In the genomic region with DNA sequence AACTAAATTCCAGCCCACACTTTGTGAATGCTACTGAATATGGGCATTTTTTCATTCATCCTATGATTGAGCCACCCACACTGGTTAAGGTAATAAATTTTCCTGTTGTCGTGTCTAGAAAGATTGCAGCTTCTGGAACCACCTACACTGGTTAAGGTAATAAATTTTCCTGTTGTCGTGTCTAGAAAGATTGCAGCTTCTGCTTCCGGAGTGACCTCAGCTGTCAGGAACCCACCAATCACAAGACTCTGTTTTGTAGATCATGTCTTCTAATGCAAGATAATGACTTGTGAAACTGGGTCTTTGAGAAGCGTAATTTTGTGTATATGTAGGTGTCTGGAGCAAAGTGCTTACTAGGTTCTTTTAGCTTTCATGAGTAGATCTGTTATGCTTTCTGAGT, we compare ENCODE assay signal across 32 mouse cellular contexts.
"Had no signal": no experiment of that assay in that cellular context is flagged by ENCODE, and none has a peak within 500 bp of the region (broad histone marks: within the 10 kb centered on the region; RNA-seq: fewer than 3 reads in every experiment).

No protein-coding gene starts in this region.

- H3K27me3 ChIP-seq: limb, embryonic 12.5 days; limb, embryonic 13.5 days; limb, embryonic 15.5 days; liver, embryonic 12.5 days; liver, embryonic 13.5 days; liver, embryonic 15.5 days; lung, embryonic 15.5 days; megakaryocyte, embryonic 14.5 days; midbrain, embryonic 12.5 days; midbrain, embryonic 13.5 days; midbrain, embryonic 15.5 days; neural tube, embryonic 12.5 days; neural tube, embryonic 13.5 days had no signal

- H3K4me2 ChIP-seq: limb, embryonic 12.5 days; limb, embryonic 13.5 days; limb, embryonic 15.5 days; liver, embryonic 11.5 days; liver, embryonic 12.5 days; liver, embryonic 13.5 days; liver, embryonic 15.5 days; lung, embryonic 14.5 days; lung, embryonic 15.5 days; midbrain, embryonic 11.5 days; midbrain, embryonic 12.5 days; midbrain, embryonic 13.5 days; midbrain, embryonic 15.5 days; neural tube, embryonic 12.5 days; neural tube, embryonic 13.5 days had no signal

- DNase-seq: left cerebral cortex, postnatal 4 days; liver; liver, embryonic 13.5 days; liver, postnatal 0 days; lung, adult 18-20 months; lung, adult 2 months; lung, embryonic 14.5 days; lung, postnatal 14 days; lung, postnatal 36 days; lung, postnatal 4 days; midbrain, embryonic 14.5 days had no signal

- ATAC-seq: liver, embryonic 12.5 days; liver, postnatal 0 days; lung, postnatal 0 days; midbrain, embryonic 13.5 days; midbrain, embryonic 15.5 days; midbrain, embryonic 16.5 days had no signal

- H3K4me1 ChIP-seq: limb, embryonic 10.5 days; limb, embryonic 12.5 days; limb, embryonic 13.5 days; limb, embryonic 15.5 days; liver, embryonic 12.5 days; liver, embryonic 13.5 days; liver, embryonic 15.5 days; lung, embryonic 15.5 days; megakaryocyte, embryonic 14.5 days; midbrain, embryonic 10.5 days; midbrain, embryonic 12.5 days; midbrain, embryonic 13.5 days; midbrain, embryonic 15.5 days; neural tube, embryonic 12.5 days; neural tube, embryonic 13.5 days had no signal

- H3K9ac ChIP-seq: limb, embryonic 12.5 days; limb, embryonic 13.5 days; limb, embryonic 15.5 days; liver, embryonic 12.5 days; liver, embryonic 13.5 days; liver, embryonic 14.5 days; liver, embryonic 15.5 days; liver, postnatal 0 days; lung, embryonic 14.5 days; lung, embryonic 15.5 days; midbrain, embryonic 12.5 days; midbrain, embryonic 13.5 days; midbrain, embryonic 15.5 days; neural tube, embryonic 12.5 days; neural tube, embryonic 13.5 days had no signal

- H3K27ac ChIP-seq: limb, embryonic 10.5 days; limb, embryonic 12.5 days; limb, embryonic 13.5 days; limb, embryonic 15.5 days; liver, embryonic 12.5 days; liver, embryonic 13.5 days; liver, embryonic 14.5 days; liver, embryonic 15.5 days; lung, embryonic 15.5 days; macrophage; midbrain, embryonic 10.5 days; midbrain, embryonic 12.5 days; midbrain, embryonic 13.5 days; midbrain, embryonic 15.5 days; neural tube, embryonic 12.5 days; neural tube, embryonic 13.5 days had no signal

- H3K9me3 ChIP-seq: liver, embryonic 12.5 days; liver, embryonic 13.5 days; liver, embryonic 15.5 days; lung, embryonic 15.5 days; midbrain, embryonic 13.5 days; midbrain, embryonic 15.5 days; neural tube, embryonic 13.5 days had no signal

- H3K4me3 ChIP-seq: limb, embryonic 10.5 days; limb, embryonic 12.5 days; limb, embryonic 13.5 days; limb, embryonic 15.5 days; liver, embryonic 12.5 days; liver, embryonic 13.5 days; liver, embryonic 15.5 days; lung, embryonic 15.5 days; megakaryocyte, embryonic 14.5 days; midbrain, embryonic 10.5 days; midbrain, embryonic 12.5 days; midbrain, embryonic 13.5 days; midbrain, embryonic 15.5 days; myocyte; neural tube, embryonic 12.5 days; neural tube, embryonic 13.5 days had no signal

- H3K36me3 ChIP-seq: limb, embryonic 10.5 days; limb, embryonic 12.5 days; limb, embryonic 13.5 days; limb, embryonic 15.5 days; liver, embryonic 12.5 days; liver, embryonic 13.5 days; liver, embryonic 15.5 days; lung, embryonic 15.5 days; midbrain, embryonic 10.5 days; midbrain, embryonic 12.5 days; midbrain, embryonic 13.5 days; midbrain, embryonic 15.5 days; neural tube, embryonic 12.5 days; neural tube, embryonic 13.5 days had no signal
